10 mouse cellular contexts compared by ENCODE assay signal in genomic region chr11:120306366-120307131, GRCm38 (mm10). TPM values are rescaled to one million over a fixed set of nuclear protein-coding genes. Genes with fewer than 3 reads are reported as not detected.
DNase-seq lines count a peak whose midpoint lies in the region; ATAC-seq lines count a peak whose summit lies in the region.
"Had no signal": no experiment of that assay in that cellular context is flagged by ENCODE, and none has a peak within 500 bp of the region (broad histone marks: within the 10 kb centered on the region; RNA-seq: fewer than 3 reads in every experiment).

No protein-coding gene starts in this region.

- H3K4me1 ChIP-seq in intestine, embryonic 15.5 days (replicated peaks): peaks cover 46% of the 10 kb centered on the region
- H3K4me1 ChIP-seq in neural tube, embryonic 15.5 days: peaks cover 60% of the 10 kb centered on the region

- no peaks in the 10 kb centered on the region for H3K36me3 ChIP-seq in intestine, embryonic 15.5 days
- no peaks in the 10 kb centered on the region for H3K36me3 ChIP-seq in neural tube, embryonic 15.5 days

- no peak for ATAC-seq in intestine, embryonic 15.5 days
- ATAC-seq in neural tube, embryonic 15.5 days (ENCODE audit: low FRiP score): no peak
- ATAC-seq in inflammation-experienced regulatory T-cells, adult 6 months: no peak

- no peak overlapping the region for H3K4me3 ChIP-seq in intestine, embryonic 15.5 days (replicated peaks)
- H3K4me3 ChIP-seq in neural tube, embryonic 15.5 days (replicated peaks): no peak overlapping the region

- no peaks in the 10 kb centered on the region for H3K9me3 ChIP-seq in intestine, embryonic 15.5 days
- no peaks in the 10 kb centered on the region for H3K9me3 ChIP-seq in neural tube, embryonic 15.5 days (replicated peaks)

- no peaks in the 10 kb centered on the region for H3K27me3 ChIP-seq in intestine, embryonic 15.5 days (replicated peaks)
- no peaks in the 10 kb centered on the region for H3K27me3 ChIP-seq in neural tube, embryonic 15.5 days (replicated peaks)

- H3K9ac ChIP-seq in intestine, embryonic 15.5 days: no peak overlapping the region
- 0 out of 2 replicates have a peak overlapping the region, but pooled peaks have one; percentile 17 for H3K9ac ChIP-seq in neural tube, embryonic 15.5 days (replicated peaks)

- no peak overlapping the region for H3K27ac ChIP-seq in intestine, embryonic 15.5 days
- no peak overlapping the region; the same call in 1 of the 2 replicates for H3K27ac ChIP-seq in neural tube, embryonic 15.5 days (replicated peaks)

- DNase-seq in gastrocnemius, postnatal 14 days: peak; percentile 3
- DNase-seq in gastrocnemius, adult 8-10 months (ENCODE audit: low spot score in 2 of 2): no peak
- DNase-seq in right cerebral cortex, postnatal 14 days: peak; percentile 3
- DNase-seq in right cerebral cortex, postnatal 36 days (ENCODE audit: low spot score in 2 of 2): no peak
- DNase-seq in left cerebral cortex, postnatal 4 days: no peak

- WGBS in intestine, embryonic 15.5 days: 66% methylated on average over 12 of the region's 12 CpGs
- WGBS in neural tube, embryonic 15.5 days: 45% methylated on average over 12 of the region's 12 CpGs

- peak overlapping the region; percentile 92; the same call in 1 of the 2 replicates for H3K4me2 ChIP-seq in intestine, embryonic 15.5 days (replicated peaks)
- peak overlapping the region; percentile 82; the same call in 1 of the 2 replicates for H3K4me2 ChIP-seq in neural tube, embryonic 15.5 days

- intact Hi-C loops in gastrocnemius, postnatal 14 days (cut with DNase I; ENCODE audit: low total_unique reads): loop anchor here (5.0 to 10.0 kb wide), 3 partner anchors 69 to 199 kb away; no protein-coding TSS in a partner anchor
- intact Hi-C loops in left cerebral cortex, postnatal 4 days (cut with DNase I): loop anchor here (5.0 kb wide), 3 partner anchors 74 to 194 kb away; partner anchors contain the start of gene Bahcc1

RNA-seq across cellular contexts. Expression of gene Actg1, which starts 41.8 kb away (rescaled TPM):
- 100 to 1,000 TPM; 308 to 391 TPM for total RNA-seq in gastrocnemius, postnatal 14 days (2021)
- 100 to 1,000 TPM; 131 to 185 (median 162) TPM for total RNA-seq in gastrocnemius, adult 8-10 months (2022)
- polyA plus RNA-seq in intestine, embryonic 15.5 days (2015; fragmentation: Nextera tagmentation; extraction: Ambion mirVana): 2,607 and 2,658 TPM in 2 replicates
- 3,602 and 3,776 TPM in 2 replicates for polyA plus RNA-seq in neural tube, embryonic 15.5 days (2015; fragmentation: Nextera tagmentation; extraction: Ambion mirVana)
- 1,000 to 10,000 TPM; 2,239 to 4,634 (median 2,897) TPM for polyA plus RNA-seq in inflammation-experienced regulatory T-cells, adult 6 months (2017; shearing (Covaris generic))
- 1,000 to 10,000 TPM; 3,514 to 3,537 TPM for total RNA-seq in left cerebral cortex, postnatal 4 days (2021)

RNA-seq across cellular contexts. Expression of gene Fscn2, which starts 54.8 kb away (rescaled TPM):
- total RNA-seq in gastrocnemius, postnatal 14 days (2021): under 1 TPM; 0.16 to 0.39 TPM
- total RNA-seq in gastrocnemius, adult 8-10 months (2022): under 1 TPM in 3 of 4 experiments, not detected in 1; 0.21 to 0.54 (median 0.29) TPM
- polyA plus RNA-seq in intestine, embryonic 15.5 days (2015; fragmentation: Nextera tagmentation; extraction: Ambion mirVana): 0.18 TPM in 1 of 2 replicates, not detected in the other
- polyA plus RNA-seq in neural tube, embryonic 15.5 days (2015; fragmentation: Nextera tagmentation; extraction: Ambion mirVana): 0.64 and 1.4 TPM in 2 replicates
- polyA plus RNA-seq in inflammation-experienced regulatory T-cells, adult 6 months (2017; shearing (Covaris generic)): under 1 TPM in 1 of 3 experiments, not detected in 2; 0.98 TPM
- total RNA-seq in left cerebral cortex, postnatal 4 days (2021): under 1 TPM; 0.42 to 0.44 TPM
- total RNA-seq: CH12.LX; left cerebral cortex, postnatal 10 days had no signal

Comparison
In these comparisons a context has a peak if more than half of its experiments do, and no peak if none do; other contexts are left out.
1. DNase-seq: peak in gastrocnemius, postnatal 14 days (single experiment) and right cerebral cortex, postnatal 14 days (single experiment); none in gastrocnemius, adult 8-10 months (0 of 2), right cerebral cortex, postnatal 36 days (0 of 2) and left cerebral cortex, postnatal 4 days (single experiment).
2. RNA of gene Actg1, which starts 41.8 kb away (total RNA-seq): 3,514 to 3,537 TPM in left cerebral cortex, postnatal 4 days; 308 to 391 TPM in gastrocnemius, postnatal 14 days and 131 to 185 TPM in gastrocnemius, adult 8-10 months; every median in the first group is over 4 times any median in the second.